Comparison of ENCODE assay signal across 20 mouse cellular contexts in the genomic region with DNA sequence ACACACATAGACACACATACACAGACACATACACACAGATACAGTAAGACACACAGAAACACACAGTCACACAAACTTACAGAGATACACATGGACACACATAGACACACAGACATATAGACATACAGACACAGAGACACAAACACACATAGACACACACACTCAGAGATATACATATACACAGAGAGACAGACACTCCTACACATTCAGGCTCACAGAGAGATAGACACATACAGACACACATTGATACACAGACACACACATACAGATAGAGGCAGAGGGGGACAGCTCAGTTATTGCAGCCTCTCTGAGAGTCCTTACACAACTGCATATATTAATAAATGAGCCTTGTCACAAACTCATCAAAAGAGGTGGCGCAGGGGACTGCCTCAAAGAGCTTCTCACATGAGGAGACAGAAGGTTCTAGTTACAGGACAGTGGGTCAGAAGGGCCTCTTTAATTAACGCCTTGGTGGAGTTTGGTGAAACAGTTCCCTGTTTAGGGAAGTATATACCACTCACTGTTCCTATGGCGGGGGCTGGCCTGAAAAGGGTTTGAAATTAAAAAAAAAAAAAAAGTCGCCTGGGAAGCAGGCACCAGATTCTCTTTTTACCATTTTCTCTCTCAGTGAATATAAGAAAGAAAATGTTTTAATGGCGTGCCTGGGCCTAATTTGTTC. TPM values are rescaled to one million over a fixed set of nuclear protein-coding genes. Genes with fewer than 3 reads are reported as not detected.
DNase-seq lines count a peak whose midpoint lies in the region; ATAC-seq lines count a peak whose summit lies in the region.
"Had no signal": no experiment of that assay in that cellular context is flagged by ENCODE, and none has a peak within 500 bp of the region (broad histone marks: within the 10 kb centered on the region; RNA-seq: fewer than 3 reads in every experiment).

No protein-coding gene starts in this region.

- H3K4me1 ChIP-seq in hindbrain, embryonic 16.5 days (ENCODE audit: control insufficient read depth, insufficient read depth, low read depth, low read length): no peaks in the 10 kb centered on the region
- H3K4me1 ChIP-seq in hindbrain, embryonic 12.5 days: peaks cover 5% of the 10 kb centered on the region; the same call in 1 of the 2 replicates
- H3K4me1 ChIP-seq in embryonic facial prominence, embryonic 10.5 days: peaks cover 32% of the 10 kb centered on the region
- H3K4me1 ChIP-seq in limb, embryonic 12.5 days (replicated peaks): peaks cover 14% of the 10 kb centered on the region
- H3K4me1 ChIP-seq: heart, embryonic 15.5 days; midbrain, embryonic 12.5 days had no signal

- H3K4me3 ChIP-seq in hindbrain, embryonic 16.5 days (ENCODE audit: low read length): no peak overlapping the region
- H3K4me3 ChIP-seq in hindbrain, embryonic 12.5 days: no peak overlapping the region
- H3K4me3 ChIP-seq in embryonic facial prominence, embryonic 10.5 days: no peak overlapping the region
- H3K4me3 ChIP-seq in limb, embryonic 12.5 days (replicated peaks): no peak overlapping the region
- H3K4me3 ChIP-seq: heart, embryonic 15.5 days; midbrain, embryonic 12.5 days had no signal

- H3K27me3 ChIP-seq in hindbrain, embryonic 16.5 days (replicated peaks; ENCODE audit: control insufficient read depth, insufficient read depth, low read length): no peaks in the 10 kb centered on the region
- no peaks in the 10 kb centered on the region for H3K27me3 ChIP-seq in hindbrain, embryonic 12.5 days
- no peaks in the 10 kb centered on the region for H3K27me3 ChIP-seq in embryonic facial prominence, embryonic 10.5 days (replicated peaks; ENCODE audit: low read depth, poor library complexity, severe bottlenecking)
- H3K27me3 ChIP-seq in limb, embryonic 12.5 days: no peaks in the 10 kb centered on the region
- H3K27me3 ChIP-seq: heart, embryonic 15.5 days; midbrain, embryonic 12.5 days had no signal

- H3K27ac ChIP-seq in hindbrain, embryonic 16.5 days (ENCODE audit: low read depth, low read length): no peak overlapping the region
- no peak overlapping the region for H3K27ac ChIP-seq in hindbrain, embryonic 12.5 days
- H3K27ac ChIP-seq in embryonic facial prominence, embryonic 10.5 days (replicated peaks): peak overlapping the region; percentile 70
- H3K27ac ChIP-seq in limb, embryonic 12.5 days: 0 out of 2 replicates have a peak overlapping the region, but pooled peaks have one; percentile 35
- H3K27ac ChIP-seq: heart, embryonic 15.5 days; macrophage; midbrain, embryonic 12.5 days had no signal

- WGBS in hindbrain, embryonic 16.5 days: 67% methylated on average over 5 of the region's 5 CpGs
- WGBS in hindbrain, embryonic 12.5 days: 58% methylated on average over 5 of the region's 5 CpGs
- 38% methylated on average over 5 of the region's 5 CpGs for WGBS in embryonic facial prominence, embryonic 10.5 days
- 18% methylated on average over 5 of the region's 5 CpGs for WGBS in limb, embryonic 12.5 days

- no peaks in the 10 kb centered on the region for H3K9me3 ChIP-seq in hindbrain, embryonic 16.5 days (ENCODE audit: control insufficient read depth, low read length)
- H3K9me3 ChIP-seq in hindbrain, embryonic 12.5 days (replicated peaks): no peaks in the 10 kb centered on the region
- no peaks in the 10 kb centered on the region for H3K9me3 ChIP-seq in embryonic facial prominence, embryonic 10.5 days
- H3K9me3 ChIP-seq in limb, embryonic 12.5 days: no peaks in the 10 kb centered on the region; the same call in 1 of the 2 replicates
- H3K9me3 ChIP-seq: heart, embryonic 15.5 days; midbrain, embryonic 12.5 days had no signal

- peak; percentile 56; the same call in 1 of the 2 replicates for ATAC-seq in hindbrain, embryonic 16.5 days
- ATAC-seq in hindbrain, embryonic 12.5 days (ENCODE audit: low FRiP score): no peak
- no peak for ATAC-seq in limb, embryonic 12.5 days (ENCODE audit: insufficient number of reproducible peaks, insufficient read depth, low FRiP score, low TSS enrichment, low read depth)
- ATAC-seq: forebrain, embryonic 14.5 days had no signal

- no peak overlapping the region for H3K9ac ChIP-seq in hindbrain, embryonic 16.5 days (ENCODE audit: low read depth, low read length)
- no peak overlapping the region for H3K9ac ChIP-seq in hindbrain, embryonic 12.5 days
- no peak overlapping the region for H3K9ac ChIP-seq in limb, embryonic 12.5 days (replicated peaks)
- H3K9ac ChIP-seq: heart, embryonic 15.5 days; lung, embryonic 14.5 days; midbrain, embryonic 12.5 days had no signal

- DNase-seq in MN1 (ENCODE audit: low spot score): peak; percentile 23
- DNase-seq in embryonic facial prominence, embryonic 10.5 days (ENCODE audit: low spot score): no peak
- no peak for DNase-seq in adrenal gland, postnatal 25 days
- DNase-seq in neural tube, embryonic 10.5 days (ENCODE audit: extremely low spot score, low spot score): no peak
- DNase-seq: adrenal gland, adult 2 months; cerebellum, adult 9-11 months; gastrocnemius, postnatal 25 days; heart, postnatal 4 days; kidney, postnatal 25 days; lung, embryonic 14.5 days; right cerebral cortex, postnatal 14 days; thymus, postnatal 36 days had no signal

- H3K36me3 ChIP-seq in hindbrain, embryonic 16.5 days (ENCODE audit: control insufficient read depth, insufficient read depth, low read length): no peaks in the 10 kb centered on the region
- H3K36me3 ChIP-seq in hindbrain, embryonic 12.5 days: no peaks in the 10 kb centered on the region
- H3K36me3 ChIP-seq in embryonic facial prominence, embryonic 10.5 days (replicated peaks): no peaks in the 10 kb centered on the region
- H3K36me3 ChIP-seq in limb, embryonic 12.5 days: no peaks in the 10 kb centered on the region
- H3K36me3 ChIP-seq: heart, embryonic 15.5 days; midbrain, embryonic 12.5 days had no signal

- no peak overlapping the region for H3K4me2 ChIP-seq in hindbrain, embryonic 16.5 days (ENCODE audit: low read length)
- H3K4me2 ChIP-seq in hindbrain, embryonic 12.5 days (replicated peaks): no peak overlapping the region
- H3K4me2 ChIP-seq in limb, embryonic 12.5 days: no peak overlapping the region
- H3K4me2 ChIP-seq: heart, embryonic 15.5 days; liver, embryonic 11.5 days; lung, embryonic 14.5 days; midbrain, embryonic 12.5 days had no signal

RNA-seq across cellular contexts. Expression of gene Sash1, which starts 12.4 kb away (rescaled TPM):
- 2.7 and 4.2 TPM in 2 replicates for polyA plus RNA-seq in hindbrain, embryonic 16.5 days (2015; fragmentation: Nextera tagmentation; extraction: Ambion mirVana)
- polyA plus RNA-seq in hindbrain, embryonic 12.5 days (2016; fragmentation: Nextera tagmentation; extraction: Ambion mirVana): 4.4 and 5.5 TPM in 2 replicates
- polyA plus RNA-seq in embryonic facial prominence, embryonic 10.5 days (2016; fragmentation: Nextera tagmentation; extraction: Ambion mirVana): 4.1 and 4.2 TPM in 2 replicates
- polyA plus RNA-seq in limb, embryonic 12.5 days (2016; fragmentation: Nextera tagmentation; extraction: Ambion mirVana): 7.5 and 7.8 TPM in 2 replicates
- total RNA-seq in adrenal gland, postnatal 25 days (2021): 21.9 and 28.1 TPM in 2 replicates

Comparison
In these comparisons a context has a peak if more than half of its experiments do, and no peak if none do; other contexts are left out.
1. H3K27ac ChIP-seq: peak in embryonic facial prominence, embryonic 10.5 days (single experiment) and limb, embryonic 12.5 days (single experiment); none in hindbrain, embryonic 16.5 days (single experiment) and hindbrain, embryonic 12.5 days (single experiment).